Mouse (Mus musculus): Measurements from ENCODE around the gene Scn3b. TPM values are rescaled to one million over a fixed set of nuclear protein-coding genes. Genes with fewer than 3 reads are reported as not detected.

Scn3b gene
- polyA plus RNA-seq, 1 experiment from 2014 or later: 4.3 TPM

DNA sequence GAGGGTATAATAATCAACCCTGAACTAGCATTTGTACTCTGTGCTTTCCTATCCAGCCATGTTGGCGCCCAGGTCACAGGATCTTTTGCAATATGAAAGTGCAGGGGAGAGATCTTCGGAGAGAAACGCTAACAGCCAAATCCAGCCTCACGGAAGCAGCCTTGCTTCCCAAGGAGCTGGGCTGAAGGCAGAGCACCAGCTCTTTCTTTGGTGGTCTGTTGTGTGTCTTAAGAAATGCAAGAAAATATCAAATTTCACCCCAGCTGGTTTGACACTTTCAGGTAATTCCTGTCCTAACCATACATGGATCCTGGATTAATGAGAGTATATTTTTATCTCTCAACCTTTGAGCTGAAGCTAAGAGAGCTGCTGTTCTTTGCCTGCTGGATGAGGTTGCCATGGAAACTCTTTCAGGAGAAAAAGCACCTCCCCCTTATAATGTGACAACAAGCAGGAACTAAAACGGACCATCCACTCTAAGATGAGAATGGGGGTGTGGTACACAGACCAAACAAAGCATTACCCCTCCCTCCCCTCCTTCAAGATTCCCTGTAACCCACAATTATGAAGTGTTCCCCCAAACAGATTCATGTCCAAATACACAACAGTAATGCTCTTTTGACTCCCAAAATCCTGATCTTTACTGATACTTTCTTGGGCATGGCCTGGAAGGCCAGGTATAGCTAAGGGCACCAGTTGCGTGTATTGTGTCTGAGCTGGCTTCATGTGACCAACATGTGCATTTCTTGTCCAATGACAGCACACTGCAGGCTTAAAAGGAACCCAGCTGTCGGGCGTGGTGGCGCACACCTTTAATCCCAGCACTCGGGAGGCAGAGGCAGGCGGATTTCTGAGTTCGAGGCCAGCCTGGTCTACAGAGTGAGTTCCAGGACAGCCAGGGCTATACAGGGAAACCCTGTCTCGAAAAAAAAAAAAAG, 26.8 kb upstream of the Scn3b start:
- 54% methylated on average over 13 of the region's 13 CpGs for WGBS
- no peak for ATAC-seq (ENCODE audit: insufficient number of reproducible peaks, insufficient read depth, low FRiP score, low TSS enrichment)
- Histone ChIP-seq H3K4me2 (replicated peaks) (peak overlapping the region; percentile 70), H3K36me3 (no peaks in the 10 kb centered on the region), H3K27ac (no peak overlapping the region), H3K9me3 (no peaks in the 10 kb centered on the region), H3K27me3 (peaks cover 17% of the 10 kb centered on the region), H3K9ac (peak overlapping the region; percentile 11; the same call in 1 of the 2 replicates), H3K4me1 (0 out of 2 replicates have a peak, but pooled peaks cover 6% of the 10 kb centered on the region), H3K4me3 (peak overlapping the region; percentile 41)

DNA sequence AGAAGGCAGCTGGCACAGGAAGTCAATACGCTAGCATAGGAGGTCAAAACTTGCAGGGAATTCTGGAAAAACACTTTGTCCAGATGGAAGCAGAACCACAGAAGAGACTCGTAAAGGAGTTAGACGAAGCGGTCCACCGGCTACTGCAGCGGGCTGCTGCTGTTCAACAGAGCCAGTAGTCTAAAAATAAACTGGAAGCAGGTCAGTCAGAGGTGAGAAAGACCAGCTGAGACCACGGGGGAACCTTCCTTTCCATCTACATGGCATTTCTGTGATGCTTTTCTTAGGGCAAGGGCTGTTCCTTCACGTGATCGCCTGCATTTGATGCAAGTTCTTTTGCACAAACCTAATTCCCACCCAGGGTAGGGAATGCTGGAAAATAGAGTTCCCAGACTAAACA, 23.6 kb upstream of the Scn3b start:
- no peak overlapping the region for H3K4me2 ChIP-seq (replicated peaks)
- H3K9ac ChIP-seq: no peak overlapping the region
- no peak for ATAC-seq (ENCODE audit: insufficient number of reproducible peaks, insufficient read depth, low FRiP score, low TSS enrichment)
- 63% methylated on average over 9 of the region's 9 CpGs for WGBS
- H3K27ac ChIP-seq: no peak overlapping the region
- H3K36me3 ChIP-seq: no peaks in the 10 kb centered on the region
- H3K9me3 ChIP-seq: no peaks in the 10 kb centered on the region
- H3K4me3 ChIP-seq: no peak overlapping the region
- H3K4me1 ChIP-seq: 0 out of 2 replicates have a peak, but pooled peaks cover 6% of the 10 kb centered on the region
- peaks cover 8% of the 10 kb centered on the region for H3K27me3 ChIP-seq

DNA sequence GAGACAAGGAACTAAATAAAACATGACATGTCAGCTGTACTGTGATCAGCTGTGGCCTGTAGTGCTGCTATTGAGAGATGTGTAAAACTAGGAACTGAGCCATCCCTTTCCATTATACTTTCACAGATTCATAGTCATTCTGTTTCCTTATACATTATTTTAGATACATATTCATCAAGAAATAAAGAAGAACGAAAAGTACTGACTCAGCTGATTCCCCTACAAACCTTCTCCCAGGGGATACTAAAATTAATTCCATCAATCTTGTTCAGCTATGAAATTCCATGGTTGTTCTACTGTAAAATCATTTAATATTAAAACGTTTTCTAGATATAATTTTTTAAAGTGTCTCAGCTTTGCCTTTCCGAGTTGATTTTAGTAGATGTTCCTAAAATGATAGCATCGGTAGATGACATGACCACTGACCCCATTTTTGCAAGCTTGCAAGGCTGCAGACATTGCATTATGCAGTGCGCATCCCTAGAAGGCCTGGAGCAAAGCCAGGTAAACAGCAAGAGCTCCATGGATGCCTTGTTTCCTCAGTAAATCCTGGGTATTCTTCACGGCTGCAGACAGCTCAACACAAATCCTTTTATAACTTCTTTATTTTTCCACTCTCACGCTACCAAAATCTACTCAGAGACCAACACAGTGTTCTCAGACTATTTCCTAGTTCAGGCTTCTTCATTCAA, 22.9 kb upstream of the Scn3b start:
- 78% methylated on average over 7 of the region's 7 CpGs for WGBS
- ATAC-seq (ENCODE audit: insufficient number of reproducible peaks, insufficient read depth, low FRiP score, low TSS enrichment): no peak
- no peak overlapping the region for H3K27ac ChIP-seq
- H3K9ac ChIP-seq: no peak overlapping the region
- 0 out of 2 replicates have a peak, but pooled peaks cover 3% of the 10 kb centered on the region for H3K4me1 ChIP-seq
- no peaks in the 10 kb centered on the region for H3K36me3 ChIP-seq
- H3K4me2 ChIP-seq (replicated peaks): no peak overlapping the region
- 0 out of 2 replicates have a peak, but pooled peaks cover 2% of the 10 kb centered on the region for H3K27me3 ChIP-seq
- H3K9me3 ChIP-seq: no peaks in the 10 kb centered on the region
- H3K4me3 ChIP-seq: no peak overlapping the region

DNA sequence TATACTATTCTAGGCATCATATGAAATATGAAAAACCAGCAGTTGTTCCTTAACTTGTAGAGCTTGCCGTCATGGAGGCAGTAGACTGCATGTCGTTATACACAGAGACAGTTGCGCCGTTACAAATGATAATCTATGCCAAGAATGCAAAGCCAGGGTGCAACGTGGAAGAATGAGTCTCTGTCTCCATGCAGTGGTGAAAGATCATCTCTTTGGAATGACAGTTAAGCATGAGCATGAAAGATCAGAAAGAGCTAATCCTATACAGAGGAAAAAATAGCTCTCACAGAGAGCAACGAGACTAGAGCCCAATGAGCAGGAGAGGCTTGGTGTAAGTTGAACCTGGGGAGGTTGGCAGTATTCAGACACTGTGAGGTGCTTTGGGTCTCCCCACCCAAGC, 22.3 kb upstream of the Scn3b start:
- no peak overlapping the region for H3K4me3 ChIP-seq
- H3K27ac ChIP-seq: no peak overlapping the region
- H3K27me3 ChIP-seq: no peaks in the 10 kb centered on the region
- no peaks in the 10 kb centered on the region for H3K9me3 ChIP-seq
- no peaks in the 10 kb centered on the region for H3K4me1 ChIP-seq
- no peak for ATAC-seq (ENCODE audit: insufficient number of reproducible peaks, insufficient read depth, low FRiP score, low TSS enrichment)
- H3K4me2 ChIP-seq (replicated peaks): no peak overlapping the region
- no peak overlapping the region for H3K9ac ChIP-seq
- no peaks in the 10 kb centered on the region for H3K36me3 ChIP-seq
- WGBS: 83% methylated on average over 6 of the region's 6 CpGs

DNA sequence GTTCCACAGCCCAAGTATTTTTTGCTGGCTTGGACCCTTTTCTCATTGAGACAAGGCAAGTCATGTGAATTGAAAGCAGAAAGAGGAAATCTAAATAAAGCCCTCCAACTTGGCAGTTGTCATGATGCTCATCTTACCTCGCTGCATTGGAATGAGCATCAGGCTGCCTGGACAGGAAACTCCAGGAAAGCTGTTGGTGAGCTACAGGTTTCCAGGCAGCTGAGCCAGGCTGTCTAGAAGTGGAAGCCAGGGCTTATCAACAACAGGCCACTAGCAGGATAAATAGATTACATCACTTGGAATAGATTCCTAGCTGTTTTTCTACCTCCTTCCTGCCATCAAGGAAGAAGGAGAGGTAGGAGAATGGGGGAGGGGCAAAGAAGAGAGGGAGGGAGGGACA, 19.9 kb upstream of the Scn3b start:
- H3K27ac ChIP-seq: no peak overlapping the region
- 77% methylated on average over 1 of the region's 1 CpGs for WGBS
- no peak overlapping the region for H3K9ac ChIP-seq
- H3K4me3 ChIP-seq: no peak overlapping the region
- no peaks in the 10 kb centered on the region for H3K4me1 ChIP-seq
- no peaks in the 10 kb centered on the region for H3K36me3 ChIP-seq
- H3K4me2 ChIP-seq (replicated peaks): no peak overlapping the region
- H3K27me3 ChIP-seq: no peaks in the 10 kb centered on the region
- no peaks in the 10 kb centered on the region for H3K9me3 ChIP-seq
- no peak for ATAC-seq (ENCODE audit: insufficient number of reproducible peaks, insufficient read depth, low FRiP score, low TSS enrichment)

GRCm38 (mm10) chr9:40252459-40252858, 16.6 kb upstream of the Scn3b start:
- Histone ChIP-seq H3K27ac (no peak overlapping the region), H3K4me3 (no peak overlapping the region), H3K9ac (no peak overlapping the region), H3K4me2 (replicated peaks) (no peak overlapping the region), H3K36me3 (no peaks in the 10 kb centered on the region), H3K4me1 (no peaks in the 10 kb centered on the region), H3K27me3 (no peaks in the 10 kb centered on the region), H3K9me3 (no peaks in the 10 kb centered on the region)
- WGBS: 66% methylated on average over 3 of the region's 3 CpGs
- no peak for ATAC-seq (ENCODE audit: insufficient number of reproducible peaks, insufficient read depth, low FRiP score, low TSS enrichment)

DNA sequence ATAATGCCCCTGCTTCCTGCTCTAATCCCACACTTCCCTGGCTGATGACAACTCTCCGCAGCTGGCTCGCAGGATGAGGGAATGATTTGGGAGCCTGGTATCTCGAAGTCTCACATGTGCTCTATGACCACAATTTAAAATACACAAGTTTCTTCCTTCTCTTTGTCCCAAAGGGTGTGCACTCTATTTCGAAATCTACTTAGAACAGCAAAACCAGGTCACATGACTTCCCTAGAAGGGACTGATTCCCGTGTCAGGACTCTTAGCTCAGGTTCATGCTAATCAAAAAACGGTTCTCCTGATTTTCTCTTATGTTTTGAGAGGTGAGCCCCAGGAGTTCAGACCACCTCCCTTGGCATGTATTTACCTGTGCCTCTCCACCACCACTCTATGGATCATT, 5.1 kb upstream of the Scn3b start:
- no peak overlapping the region for H3K4me3 ChIP-seq
- no peaks in the 10 kb centered on the region for H3K36me3 ChIP-seq
- peaks cover 13% of the 10 kb centered on the region for H3K27me3 ChIP-seq
- no peaks in the 10 kb centered on the region for H3K9me3 ChIP-seq
- no peak overlapping the region for H3K9ac ChIP-seq
- no peak for ATAC-seq (ENCODE audit: insufficient number of reproducible peaks, insufficient read depth, low FRiP score, low TSS enrichment)
- no peak overlapping the region for H3K4me2 ChIP-seq (replicated peaks)
- 65% methylated on average over 6 of the region's 6 CpGs for WGBS
- H3K4me1 ChIP-seq: peaks cover 5% of the 10 kb centered on the region
- H3K27ac ChIP-seq: no peak overlapping the region

DNA sequence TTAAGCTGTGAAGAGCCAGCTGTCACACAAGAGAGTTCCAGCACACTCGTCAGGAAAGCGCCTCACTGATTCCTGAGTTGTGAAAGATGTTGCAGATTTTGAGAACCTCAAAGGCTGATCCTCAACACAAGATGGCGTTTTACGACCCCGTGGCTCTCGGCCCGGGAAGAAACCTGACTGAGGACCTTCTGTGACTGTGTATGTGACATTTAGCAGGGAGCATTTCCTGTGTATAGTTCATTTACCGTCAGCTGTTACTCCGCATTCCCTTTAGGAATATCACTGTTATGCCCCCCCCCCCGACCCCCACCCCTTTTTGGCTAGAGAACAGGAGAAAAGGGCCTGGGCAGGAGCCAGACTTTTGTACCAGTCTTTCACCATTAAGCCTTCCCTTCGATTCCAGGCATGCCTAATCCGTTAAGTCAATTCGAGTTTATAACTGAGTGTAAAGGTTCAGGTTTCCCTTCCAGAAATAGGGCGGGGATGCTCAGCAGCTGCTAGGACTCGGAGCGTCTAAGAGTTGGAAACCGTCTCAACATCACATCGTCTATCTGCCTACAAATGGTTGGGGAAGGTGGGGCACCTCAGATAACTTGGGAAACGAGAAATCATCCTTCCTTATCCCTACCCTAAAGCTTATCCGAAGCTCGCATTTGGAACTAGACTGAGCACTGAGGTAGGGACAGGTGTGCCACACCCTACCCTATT, 823 bp upstream of the Scn3b start:
- Histone ChIP-seq H3K4me3 (no peak overlapping the region), H3K9ac (no peak overlapping the region), H3K36me3 (no peaks in the 10 kb centered on the region), H3K4me2 (replicated peaks) (peak overlapping the region; percentile 64), H3K9me3 (no peaks in the 10 kb centered on the region), H3K27ac (no peak overlapping the region), H3K27me3 (peaks cover 29% of the 10 kb centered on the region), H3K4me1 (peaks cover 10% of the 10 kb centered on the region)
- no peak for ATAC-seq (ENCODE audit: insufficient number of reproducible peaks, insufficient read depth, low FRiP score, low TSS enrichment)
- 15% methylated on average over 21 of the region's 21 CpGs for WGBS

- peak overlapping the region; percentile 20 for H3K4me3 ChIP-seq
- H3K27ac ChIP-seq: no peak overlapping the region
- no peaks in the 10 kb centered on the region for H3K36me3 ChIP-seq
- ATAC-seq (ENCODE audit: insufficient number of reproducible peaks, insufficient read depth, low FRiP score, low TSS enrichment): peak; percentile 37; the same call in 1 of the 2 replicates
- 10% methylated on average over 4 of the region's 4 CpGs for WGBS
- peak overlapping the region; percentile 64 for H3K4me2 ChIP-seq (replicated peaks)
- peaks cover 10% of the 10 kb centered on the region for H3K4me1 ChIP-seq
- no peak overlapping the region for H3K9ac ChIP-seq
- H3K27me3 ChIP-seq: peaks cover 29% of the 10 kb centered on the region
- no peaks in the 10 kb centered on the region for H3K9me3 ChIP-seq
Measured at GRCm38 (mm10) chr9:40268748-40269102, 292 bp upstream of the Scn3b start.

GRCm38 (mm10) chr9:40269880-40270279, 863 bp downstream of the Scn3b start:
- Histone ChIP-seq H3K27ac (no peak overlapping the region), H3K4me1 (peaks cover 10% of the 10 kb centered on the region), H3K27me3 (peaks cover 29% of the 10 kb centered on the region), H3K4me3 (peak overlapping the region; percentile 20), H3K4me2 (replicated peaks) (peak overlapping the region; percentile 64), H3K36me3 (no peaks in the 10 kb centered on the region), H3K9me3 (no peaks in the 10 kb centered on the region), H3K9ac (no peak overlapping the region)
- 26% methylated on average over 8 of the region's 8 CpGs for WGBS
- ATAC-seq (ENCODE audit: insufficient number of reproducible peaks, insufficient read depth, low FRiP score, low TSS enrichment): no peak

DNA sequence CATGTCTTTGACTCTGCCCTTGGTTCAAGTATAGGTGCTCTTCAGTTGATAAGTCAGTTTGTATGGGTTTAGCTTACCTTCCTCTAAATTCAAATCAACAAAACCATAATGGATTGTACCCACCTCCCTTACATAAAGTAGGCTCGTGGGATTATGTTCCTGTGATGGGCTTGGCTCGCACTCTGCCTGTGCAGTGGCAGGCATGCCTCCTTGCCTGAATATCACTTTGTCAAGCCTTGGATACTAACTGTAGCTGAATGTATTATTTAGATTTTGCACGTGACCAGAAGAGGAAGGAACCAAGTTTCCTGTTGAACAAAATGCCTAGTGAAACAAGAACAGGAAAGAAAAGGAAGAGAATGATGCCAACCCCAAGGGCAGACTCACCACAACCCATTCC, 2.1 kb downstream of the Scn3b start:
- Histone ChIP-seq H3K27ac (no peak overlapping the region), H3K9ac (no peak overlapping the region), H3K4me2 (replicated peaks) (no peak overlapping the region), H3K9me3 (no peaks in the 10 kb centered on the region), H3K4me3 (no peak overlapping the region), H3K36me3 (no peaks in the 10 kb centered on the region), H3K4me1 (peaks cover 10% of the 10 kb centered on the region), H3K27me3 (peaks cover 29% of the 10 kb centered on the region)
- WGBS: 65% methylated on average over 3 of the region's 3 CpGs
- no peak for ATAC-seq (ENCODE audit: insufficient number of reproducible peaks, insufficient read depth, low FRiP score, low TSS enrichment)

All from embryonic facial prominence, embryonic 12.5 days (tissue).